Mouse (Mus musculus): ENCODE measurements around the gene Vrk1.
A peak's percentile ranks its signal among the peaks of the same experiment; 100 is the strongest.

- peak; percentile 83 for TF ChIP-seq SIN3A (IDR thresholded peaks at IDR 0.05; ENCODE audit: low read length)
- TF ChIP-seq RCOR1 (conservative IDR thresholded peaks at IDR 0.05; ENCODE audit: low read depth, low read length), result 0 out of 2 replicates have a peak, but pooled peaks have one; percentile 47
- peak; percentile 14; the same call in 1 of the 2 replicates for TF ChIP-seq POLR2A (IDR thresholded peaks at IDR 0.05; ENCODE audit: low read depth, low read length)
- TF ChIP-seq EP300 (IDR thresholded peaks at IDR 0.05; ENCODE audit: low read length), result peak; percentile 94
- TF ChIP-seq MAFK (IDR thresholded peaks at IDR 0.05; ENCODE audit: insufficient replicate concordance, low read length), result peak; percentile 83
- no peak for TF ChIP-seq ZKSCAN1 (IDR thresholded peaks at IDR 0.05; ENCODE audit: borderline replicate concordance, low read depth, low read length)
Observed at GRCm38 (mm10) chr12:106016265-106017012, 6.4 kb downstream of the Vrk1 start.

Data from CH12.LX (cell line).